Mouse (Mus musculus): ENCODE results near the gene Rtn4r.

DNA sequence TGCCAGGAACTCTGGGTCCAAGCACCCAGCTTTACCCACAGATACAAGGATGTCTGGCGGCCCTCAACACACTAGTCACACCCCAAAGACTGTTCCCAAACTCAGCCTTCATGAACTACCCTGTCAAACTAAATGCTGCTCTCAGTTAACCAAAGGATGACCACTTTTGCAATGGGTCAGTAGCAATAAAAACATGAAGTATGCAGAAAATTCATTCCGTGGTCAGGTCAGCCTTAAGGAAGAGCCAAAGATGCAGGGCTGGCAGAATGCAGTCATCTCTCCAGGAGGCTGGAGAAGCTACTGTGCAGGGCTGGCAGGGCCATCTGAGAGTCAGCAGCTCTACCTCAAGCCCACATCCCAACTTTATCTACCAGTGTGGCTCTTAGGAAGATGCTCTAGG lies 48.1 kb upstream of the Rtn4r start:
- TF ChIP-seq POLR2A (IDR thresholded peaks at IDR 0.05; ENCODE audit: borderline replicate concordance, control insufficient read depth, low read depth, low read length) (no peak), CTCF (IDR thresholded peaks at IDR 0.05; ENCODE audit: control insufficient read depth, insufficient read depth, low read length) (no peak)
